Mouse (Mus musculus): Measurements from ENCODE around the gene Babam2.

Babam2 gene

DNA sequence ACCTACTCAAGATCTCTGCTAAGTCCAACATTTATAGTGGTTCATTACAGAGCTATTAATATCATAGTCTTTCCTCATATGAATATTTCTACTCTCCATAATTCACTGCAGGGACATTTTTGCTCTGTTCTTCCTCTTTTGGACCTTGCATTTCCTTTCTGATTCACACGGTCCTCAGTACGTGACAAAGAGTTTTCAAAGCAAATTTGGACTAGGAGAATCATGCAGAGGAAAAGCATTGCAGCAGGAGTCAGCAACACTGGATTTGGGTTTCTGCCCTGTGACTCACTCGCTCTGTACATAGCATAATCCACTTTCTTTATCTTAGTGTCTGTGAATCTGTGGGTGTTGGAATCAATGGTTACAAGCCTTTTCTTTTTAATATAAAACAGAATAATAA lies 184.8 kb downstream of the Babam2 start:
- no peak for DNase-seq (ENCODE audit: low read depth, low spot score)

DNA sequence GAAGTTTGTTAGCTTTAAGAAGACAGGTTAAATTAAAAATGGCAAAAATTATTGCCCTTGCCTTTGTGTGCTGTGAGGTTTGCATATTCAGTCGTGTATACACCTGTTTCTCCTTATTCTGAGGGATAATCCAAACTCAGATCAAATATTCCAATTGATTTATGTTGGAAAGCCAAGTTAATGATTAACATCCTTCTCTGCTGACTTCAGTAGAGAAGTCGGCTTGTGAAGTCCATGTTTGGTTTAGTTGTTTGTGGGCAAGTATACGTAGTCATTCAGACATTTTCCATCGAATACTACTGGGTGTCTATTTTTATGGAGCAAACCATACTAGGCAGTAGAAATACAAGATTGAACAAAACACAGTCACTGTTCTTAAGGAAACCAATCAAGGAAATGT lies 187.5 kb downstream of the Babam2 start:
- no peak for DNase-seq (ENCODE audit: low read depth, low spot score)

DNA sequence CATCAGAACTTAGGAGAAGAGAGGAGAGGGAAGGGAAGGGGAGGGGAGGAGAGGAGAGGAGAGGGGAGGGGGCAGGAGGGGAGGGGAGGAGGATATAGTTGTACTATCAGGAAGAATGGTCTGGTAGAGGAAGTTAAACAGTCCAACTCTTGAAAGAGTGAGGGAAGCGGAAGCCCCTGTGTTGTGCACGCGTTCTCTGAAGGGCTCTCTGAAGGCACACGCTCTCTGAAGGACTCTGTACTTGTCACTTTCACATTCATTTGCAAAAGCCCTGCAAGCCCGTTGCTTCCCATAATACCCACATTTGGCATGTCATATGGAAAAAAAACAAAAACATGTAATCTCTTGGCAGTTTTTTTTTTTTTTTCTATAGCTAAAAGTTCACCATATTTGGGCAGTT lies 190.1 kb downstream of the Babam2 start:
- no peak for DNase-seq (ENCODE audit: low read depth, low spot score)

DNA sequence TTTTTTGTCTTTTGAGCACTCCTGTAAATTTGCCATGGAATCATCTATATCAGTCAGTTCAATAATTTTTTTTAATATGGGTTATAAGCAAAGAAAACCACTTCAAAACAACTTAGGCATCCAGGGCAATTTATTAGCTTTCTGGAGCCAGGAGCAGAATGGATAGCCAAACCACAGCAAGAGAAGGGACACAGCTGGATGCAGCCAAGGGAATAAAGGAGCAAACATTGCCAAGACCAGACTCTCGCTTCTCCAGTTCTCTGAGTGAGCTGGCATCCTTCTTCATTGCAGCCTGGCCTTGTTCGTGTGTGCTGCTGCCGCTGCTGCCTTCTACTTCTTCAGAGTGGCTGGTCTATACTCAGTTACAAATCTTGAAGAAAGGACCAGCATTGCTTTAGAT lies 190.9 kb downstream of the Babam2 start:
- DNase-seq (ENCODE audit: low read depth, low spot score), result no peak

DNA sequence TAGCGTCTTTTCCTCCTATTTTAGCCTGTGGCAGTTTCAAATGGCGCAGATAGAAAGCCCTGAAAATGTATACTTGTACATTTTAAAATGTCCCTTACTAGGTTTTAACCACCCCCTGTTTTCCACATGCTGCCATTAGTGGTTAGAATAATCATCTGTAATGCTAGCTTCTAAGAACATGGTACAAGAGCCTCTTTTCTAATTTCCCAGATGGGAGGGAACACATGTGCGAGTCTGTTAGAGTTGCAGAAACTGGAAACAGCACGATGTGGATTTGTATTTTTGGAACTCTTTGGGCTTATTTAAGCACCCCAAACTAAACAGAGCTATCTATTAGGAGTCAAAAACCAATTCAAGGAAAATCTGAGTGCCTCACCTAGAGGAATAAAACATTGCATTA lies 195.1 kb downstream of the Babam2 start:
- DNase-seq (ENCODE audit: low read depth, low spot score), result no peak

DNA sequence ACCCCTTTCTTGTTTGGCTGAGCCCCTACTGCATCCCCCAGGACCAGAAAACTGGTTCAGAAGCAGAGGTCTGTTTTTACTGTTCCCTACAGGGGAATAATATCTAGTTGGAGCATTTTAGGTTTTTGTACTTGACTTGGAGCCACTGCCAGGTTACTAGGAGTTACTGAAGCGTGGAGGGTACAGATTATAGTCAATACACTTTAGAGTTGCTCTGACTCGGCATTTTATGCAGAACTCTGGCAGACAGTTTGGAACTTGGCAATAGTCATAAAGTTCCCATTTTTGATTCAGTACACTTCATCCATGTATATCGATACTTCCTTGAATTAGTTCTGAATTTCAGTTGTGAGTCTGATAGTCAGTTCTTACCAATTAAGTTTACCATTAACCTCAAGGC lies 202.4 kb downstream of the Babam2 start:
- DNase-seq (ENCODE audit: low read depth, low spot score), result no peak

DNA sequence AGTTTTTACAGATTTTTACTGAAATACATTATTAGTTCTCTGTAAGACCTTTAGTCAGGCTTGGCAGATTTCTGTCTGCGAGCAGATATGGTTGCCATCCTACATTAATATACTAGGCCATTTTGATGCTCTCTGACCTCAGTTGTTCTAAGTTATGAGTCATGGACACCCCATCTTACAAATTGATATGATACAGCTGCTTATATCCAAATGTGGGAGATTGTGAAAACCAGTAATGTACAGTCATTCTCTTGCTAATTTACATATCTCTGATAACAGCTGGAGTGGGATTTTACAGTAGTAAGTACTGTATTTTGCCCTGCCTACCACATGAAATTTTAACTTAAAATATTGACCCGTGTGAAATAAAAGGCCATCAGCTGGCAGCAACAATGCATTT lies 204.7 kb downstream of the Babam2 start:
- DNase-seq (ENCODE audit: low read depth, low spot score), result no peak

DNA sequence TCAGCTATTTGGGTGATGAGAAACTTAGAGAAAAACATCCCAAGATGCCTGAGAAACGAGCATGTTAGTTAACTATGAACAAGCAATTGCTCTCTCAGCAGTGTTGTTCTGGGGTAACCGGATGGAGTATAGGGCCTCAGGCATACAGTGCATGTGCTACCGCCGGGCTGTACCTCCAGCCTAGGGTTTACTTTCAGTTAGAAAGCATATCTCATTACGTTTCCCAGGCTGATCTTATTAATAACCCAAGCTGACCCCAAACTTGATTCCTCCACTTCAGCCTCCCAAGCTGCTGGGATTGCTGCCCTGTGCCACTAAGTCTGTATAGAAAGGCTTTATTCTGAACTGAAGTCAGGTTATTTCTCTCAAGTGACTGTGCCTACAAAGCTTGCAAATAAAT lies 205.4 kb downstream of the Babam2 start:
- DNase-seq (ENCODE audit: low read depth, low spot score), result no peak

DNA sequence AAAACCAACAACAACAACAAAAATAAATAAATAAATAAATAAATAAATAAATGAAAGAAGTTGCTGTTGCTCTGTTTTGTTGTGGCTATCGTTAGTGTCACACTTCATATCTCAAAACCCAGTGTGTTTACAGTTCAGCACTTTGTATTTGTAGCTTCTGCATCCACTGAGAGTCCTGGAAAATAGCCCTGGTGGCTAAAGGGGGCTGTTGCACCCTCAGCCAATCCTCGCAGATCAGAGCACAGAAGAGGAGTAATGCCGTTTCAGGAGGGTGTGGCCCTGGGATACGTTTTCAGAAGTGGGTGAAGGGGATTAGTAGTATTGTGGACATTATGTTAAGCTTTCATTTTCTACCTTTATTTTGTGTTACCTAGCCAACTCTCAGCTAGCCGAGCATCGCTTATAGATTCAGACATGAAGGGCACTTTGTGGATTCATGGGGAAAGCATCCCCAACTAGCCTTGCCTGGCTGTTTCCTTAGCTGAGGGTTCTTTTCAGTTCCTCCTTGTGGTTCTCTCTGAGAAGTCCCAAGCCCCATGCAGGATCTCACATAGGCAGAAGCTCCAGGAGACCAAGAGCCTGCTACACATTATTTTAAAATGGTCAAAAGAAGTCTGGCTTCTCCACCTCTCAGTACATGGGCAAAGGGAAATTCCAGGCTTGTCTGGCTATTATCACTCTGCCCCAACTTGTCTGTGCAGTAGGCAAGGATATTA lies 207.6 kb downstream of the Babam2 start:
- DNase-seq (ENCODE audit: low read depth, low spot score), result no peak

DNA sequence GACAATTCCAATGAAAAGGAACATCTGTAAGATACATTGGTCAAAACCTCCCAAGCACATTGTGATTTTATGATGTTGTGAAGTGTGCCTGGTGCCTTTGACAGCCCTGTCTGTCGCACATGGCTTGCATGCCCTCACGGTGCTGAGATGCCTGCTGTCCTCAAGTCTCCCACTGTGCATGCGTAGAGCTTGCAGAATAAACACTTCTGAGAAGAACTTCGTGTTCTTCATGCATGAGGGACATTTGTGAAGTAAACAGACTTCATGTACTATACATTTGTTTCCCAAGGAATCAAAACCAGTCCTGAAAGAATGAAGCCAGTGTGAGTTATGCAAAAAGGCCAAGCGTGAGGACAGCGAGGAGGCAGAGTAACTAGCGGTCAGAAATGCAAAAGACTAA lies 208.3 kb downstream of the Babam2 start:
- DNase-seq (ENCODE audit: low read depth, low spot score), result no peak

DNA sequence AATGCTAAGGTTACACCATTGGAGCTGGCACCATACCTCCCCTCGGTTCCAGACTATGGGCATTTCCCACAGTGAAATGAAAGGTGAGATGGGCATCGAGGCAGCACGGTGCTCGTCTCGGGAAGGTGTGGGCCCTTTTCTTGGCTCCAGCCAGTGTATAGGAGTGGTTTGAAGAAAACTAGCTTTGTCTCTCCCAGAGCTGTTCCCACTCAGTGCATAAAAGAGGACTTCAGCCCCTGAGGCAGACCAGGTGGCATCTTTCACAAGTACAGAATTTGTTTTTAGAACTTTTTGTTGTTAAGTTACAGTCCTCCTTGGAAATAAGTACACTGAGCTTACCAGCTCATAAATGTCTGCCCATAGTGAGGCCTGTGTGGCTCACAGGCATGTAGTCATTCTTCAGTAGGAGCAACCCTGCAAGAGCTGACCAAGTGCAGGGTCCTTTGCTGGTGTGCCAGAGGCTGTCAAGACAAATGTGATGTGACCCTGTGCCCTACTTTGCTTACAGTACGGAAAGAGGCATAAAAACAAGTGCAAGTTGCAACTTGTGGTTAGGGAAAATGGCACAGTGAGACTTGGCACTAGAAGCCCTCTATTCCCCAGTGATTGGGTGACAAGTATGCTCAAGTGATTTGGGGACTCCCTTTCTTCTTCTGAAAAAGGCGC lies 208.9 kb downstream of the Babam2 start:
- DNase-seq (ENCODE audit: low read depth, low spot score), result no peak

DNA sequence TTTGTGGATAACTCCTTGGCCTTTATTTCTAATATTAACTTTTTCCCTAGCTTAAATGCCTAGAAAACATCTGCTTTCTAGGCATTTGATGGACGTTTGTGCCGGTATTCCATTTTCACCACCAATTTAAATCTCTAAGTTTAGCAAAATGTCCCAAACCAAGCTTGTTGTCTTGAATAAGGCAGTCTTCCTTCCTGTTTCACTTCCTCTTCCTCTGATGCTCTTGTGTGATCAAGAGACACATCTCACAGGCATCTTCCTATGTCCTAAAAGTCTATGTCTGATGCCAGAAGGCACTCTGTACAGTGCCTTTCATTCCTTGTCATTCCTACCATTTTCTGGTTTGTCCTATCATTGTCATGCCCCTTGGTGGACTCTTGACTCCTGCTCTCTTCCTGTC lies 210.5 kb downstream of the Babam2 start:
- DNase-seq (ENCODE audit: low read depth, low spot score), result no peak

DNA sequence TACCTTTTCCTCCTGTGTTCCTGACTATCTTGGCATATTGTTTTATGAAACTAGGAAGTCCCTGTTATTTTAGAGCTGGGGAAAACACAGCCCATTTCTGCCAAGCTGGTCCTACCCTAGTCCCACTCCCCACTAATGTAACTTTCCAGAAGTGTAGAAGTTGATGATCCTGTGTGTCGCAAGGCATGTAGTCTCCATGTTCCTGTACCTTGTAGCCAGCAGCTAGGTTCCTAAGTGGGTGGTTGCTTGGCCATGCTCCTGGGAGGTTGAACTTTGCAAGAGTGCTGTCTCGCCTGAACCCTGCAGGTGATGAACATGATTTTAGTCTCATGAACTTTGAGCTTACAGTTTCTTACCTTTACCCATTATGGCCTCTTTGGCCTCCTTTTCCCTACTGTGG lies 211.3 kb downstream of the Babam2 start:
- no peak for DNase-seq (ENCODE audit: low read depth, low spot score)

DNA sequence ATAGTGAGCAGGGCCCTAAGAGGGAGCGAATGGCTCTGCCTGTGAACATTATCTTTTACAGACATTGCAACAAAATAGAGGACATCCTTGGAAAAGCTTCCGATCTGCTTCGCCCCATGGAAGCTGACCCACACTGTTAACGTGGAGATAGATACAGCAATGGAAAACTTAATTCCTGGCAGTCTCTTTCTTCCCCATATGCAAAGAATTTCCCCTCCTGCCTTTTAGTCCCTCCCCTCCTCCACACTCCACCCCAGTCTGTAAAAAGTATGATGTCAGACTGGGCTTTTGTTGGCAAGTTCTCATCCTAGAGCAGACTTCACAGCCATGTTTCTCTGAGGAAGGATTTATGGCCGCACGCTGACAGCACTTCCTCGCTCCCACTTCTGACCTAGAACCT lies 218.8 kb downstream of the Babam2 start:
- no peak for DNase-seq (ENCODE audit: low read depth, low spot score)

DNA sequence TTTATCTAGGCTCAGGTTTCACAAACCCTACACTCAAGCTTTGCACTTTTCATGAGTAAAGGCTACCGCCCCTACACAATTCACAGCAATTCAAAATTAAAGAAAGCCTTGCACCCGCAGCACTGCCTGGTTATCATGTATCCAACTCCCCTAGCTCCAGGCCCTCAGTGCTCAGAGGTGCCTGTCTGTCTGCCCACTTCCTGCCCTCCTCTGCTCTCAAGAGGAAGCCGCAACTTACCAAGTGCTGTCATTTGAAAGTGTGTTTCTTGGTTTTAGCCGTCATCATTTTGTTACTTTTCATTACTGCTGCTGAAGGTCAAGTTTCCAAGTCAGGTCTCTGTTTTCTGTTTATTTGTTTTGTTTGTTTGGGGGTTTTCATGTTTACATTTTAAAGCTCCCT lies 221.1 kb downstream of the Babam2 start:
- no peak for DNase-seq (ENCODE audit: low read depth, low spot score)

DNA sequence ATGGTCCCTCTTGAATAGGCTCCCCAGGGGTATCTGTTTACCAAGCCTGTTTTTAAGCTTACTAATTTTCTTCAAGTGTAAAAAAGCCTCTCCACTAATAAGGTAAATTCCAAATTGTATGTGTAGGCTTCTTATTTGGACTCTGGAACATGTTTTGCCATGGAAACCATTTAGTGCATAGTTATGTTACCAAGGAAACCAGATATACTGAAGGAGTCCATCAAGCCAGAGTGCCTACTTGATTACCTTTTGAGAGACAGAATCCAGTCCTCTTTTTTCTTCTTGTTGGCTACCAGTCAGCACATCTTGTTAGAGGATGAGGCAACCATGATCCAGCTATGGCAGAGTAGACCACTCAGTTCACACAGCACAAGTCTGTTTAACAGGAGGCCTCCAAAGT lies 222.6 kb downstream of the Babam2 start:
- DNase-seq (ENCODE audit: low read depth, low spot score), result no peak

DNA sequence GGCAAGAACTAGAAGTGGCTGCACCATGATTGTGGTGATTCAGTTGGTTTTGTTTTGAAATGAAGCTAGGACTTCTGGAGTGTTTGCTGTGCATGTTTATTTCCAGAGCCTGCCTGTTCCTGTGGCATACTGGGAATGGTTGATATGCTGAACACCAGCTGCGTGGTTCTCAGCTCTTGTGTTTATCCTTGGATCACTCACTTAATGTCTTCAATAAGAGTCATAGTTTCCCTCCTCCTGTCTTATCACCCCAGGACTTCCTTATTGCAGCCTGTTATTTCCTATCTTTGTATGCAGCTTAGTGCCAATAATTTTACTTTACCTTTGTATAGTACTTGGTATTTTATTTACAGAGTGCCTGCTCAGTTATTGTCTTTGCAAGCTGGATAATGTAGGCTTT lies 223.4 kb downstream of the Babam2 start:
- no peak for DNase-seq (ENCODE audit: low read depth, low spot score)

DNA sequence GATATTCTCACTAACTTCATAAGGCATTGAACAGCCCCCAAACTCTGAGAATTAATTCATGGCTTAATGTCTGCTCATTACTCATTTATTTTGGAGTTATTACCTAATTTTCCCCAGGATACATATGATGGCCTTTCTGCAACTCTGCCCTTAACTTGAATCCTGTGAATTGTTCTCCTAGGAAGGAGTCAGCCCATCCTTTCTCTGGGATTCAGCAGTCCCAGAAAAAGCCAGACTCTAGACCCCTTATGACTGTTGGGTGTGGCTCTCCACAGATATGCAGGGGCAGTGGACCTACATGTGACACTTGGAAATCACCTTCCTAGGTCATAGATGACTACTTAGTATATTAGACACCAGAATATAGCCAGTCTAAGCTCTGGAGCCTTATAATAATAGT lies 226.6 kb downstream of the Babam2 start:
- DNase-seq (ENCODE audit: low read depth, low spot score), result no peak

DNA sequence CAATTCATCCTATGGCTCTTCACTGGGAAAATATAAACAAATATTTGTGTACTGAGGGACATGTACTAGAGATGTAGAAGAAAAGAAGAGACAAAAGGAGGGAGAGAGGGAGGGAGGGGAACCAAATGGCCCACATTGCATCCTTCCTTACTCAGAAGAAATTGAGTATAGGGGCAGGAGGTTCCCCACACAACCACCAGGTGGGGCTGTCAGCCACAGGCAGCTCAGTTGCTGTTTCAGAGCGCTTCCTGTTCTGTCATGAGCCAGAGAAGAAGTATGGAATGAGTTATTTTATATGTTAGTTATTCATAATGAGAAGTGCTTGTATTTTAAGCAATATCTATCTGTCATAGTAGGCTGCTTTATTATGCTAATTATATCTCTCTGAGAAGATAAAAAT lies 229.1 kb downstream of the Babam2 start:
- no peak for DNase-seq (ENCODE audit: low read depth, low spot score)

DNA sequence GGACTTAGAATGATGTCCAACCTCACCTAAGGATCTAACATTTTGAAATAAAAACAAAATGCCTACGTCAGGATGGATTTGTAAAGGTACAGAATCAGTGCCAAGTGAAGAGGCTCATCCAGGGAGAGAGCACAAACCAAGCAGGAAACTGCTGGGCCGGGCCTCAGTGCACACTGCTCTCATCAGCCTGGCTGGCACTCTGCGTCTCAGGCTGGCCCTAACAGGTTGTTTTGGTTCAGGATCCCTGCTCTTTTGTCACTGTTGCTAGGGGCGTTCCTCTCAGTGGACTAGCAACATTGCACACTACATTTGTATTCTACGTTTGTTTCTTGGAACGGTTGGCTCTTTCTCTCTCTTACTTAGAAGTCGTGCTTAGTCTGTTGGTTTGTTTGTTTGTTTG lies 231.5 kb downstream of the Babam2 start:
- DNase-seq (ENCODE audit: low read depth, low spot score), result no peak

DNA sequence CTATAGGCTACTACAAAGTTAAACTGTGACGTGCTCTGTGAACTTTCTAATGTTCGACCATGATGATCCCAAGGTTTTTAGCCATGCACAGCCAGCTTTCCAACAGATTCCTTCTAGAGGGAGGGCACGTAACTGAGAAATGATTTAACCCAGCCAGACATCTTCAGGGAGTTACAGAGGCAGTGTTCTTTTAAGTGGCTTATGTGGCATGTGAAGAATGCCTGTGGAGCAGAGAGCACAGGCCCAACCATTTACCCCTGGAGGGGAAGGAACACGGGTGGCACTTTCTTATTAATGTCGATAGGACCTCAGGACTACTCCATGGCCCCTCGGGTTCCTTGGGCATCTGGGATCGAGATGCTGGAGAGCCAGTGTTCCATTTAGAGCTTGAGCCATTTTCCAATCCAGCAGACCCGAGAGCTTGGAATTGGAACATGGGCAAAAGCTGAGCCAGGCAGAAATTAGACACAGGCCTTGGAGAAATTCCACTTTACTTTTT lies 233.7 kb downstream of the Babam2 start:
- DNase-seq (ENCODE audit: low read depth, low spot score), result no peak

DNA sequence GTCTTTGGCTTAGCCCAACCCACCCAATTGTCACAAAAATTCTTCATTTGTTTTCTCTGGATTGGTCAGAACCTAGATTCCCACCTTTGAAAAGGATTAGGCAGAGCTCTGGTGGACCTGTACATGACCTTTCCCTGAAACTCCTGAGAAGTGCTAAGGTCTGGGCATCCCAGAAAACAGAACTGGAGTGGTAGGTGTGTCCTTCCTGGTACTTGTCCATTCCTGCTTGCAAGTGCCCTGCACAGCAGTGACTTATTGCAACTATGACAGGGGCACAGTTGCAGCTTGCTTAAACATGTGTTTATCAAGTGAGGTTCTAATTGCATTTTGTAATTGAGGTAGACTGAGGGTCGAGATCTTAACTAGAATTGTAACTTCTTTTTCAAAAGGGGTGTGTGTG lies 234.2 kb downstream of the Babam2 start:
- no peak for DNase-seq (ENCODE audit: low read depth, low spot score)

DNA sequence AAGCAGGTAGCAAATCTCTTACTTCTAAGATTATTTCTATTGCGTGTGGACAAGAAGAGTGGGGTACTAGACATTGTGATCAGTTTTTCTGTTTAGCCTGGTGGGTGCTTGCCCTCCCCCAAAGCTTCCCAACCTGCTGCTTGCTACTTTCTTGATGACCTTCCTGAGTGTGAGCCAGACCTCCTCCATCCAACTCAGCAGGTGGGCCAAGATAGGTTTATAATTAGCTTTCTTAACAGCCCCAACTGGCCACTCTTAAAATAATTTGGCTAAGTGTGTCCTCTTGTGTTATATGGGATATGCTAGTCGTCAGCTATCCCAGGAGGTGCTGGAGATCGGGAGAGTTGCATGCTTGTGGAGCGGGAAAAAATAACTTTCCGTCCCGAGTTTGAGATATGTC lies 235.8 kb downstream of the Babam2 start:
- no peak for DNase-seq (ENCODE audit: low read depth, low spot score)

DNA sequence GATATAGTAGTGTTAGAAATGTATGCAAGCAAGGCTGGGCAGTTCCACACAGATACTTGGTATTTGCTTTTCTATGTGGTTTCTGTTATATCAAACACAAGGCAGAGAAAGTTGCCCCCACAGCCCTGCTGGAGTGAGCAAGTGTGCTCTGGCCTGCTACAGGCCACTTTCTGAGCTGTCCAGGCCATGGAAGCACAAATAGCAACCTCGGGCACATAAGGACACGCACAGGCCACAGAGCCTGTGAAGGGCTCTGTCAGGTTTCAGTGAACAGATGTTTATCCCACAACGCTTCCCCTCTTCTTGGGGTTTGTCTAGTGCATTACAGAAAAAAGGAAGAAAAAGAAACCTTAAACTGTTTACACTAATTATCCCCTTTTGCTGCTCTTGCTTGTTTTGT lies 236.9 kb downstream of the Babam2 start:
- no peak for DNase-seq (ENCODE audit: low read depth, low spot score)
